Mouse (Mus musculus) heart, embryonic 11.5 days (tissue): ENCODE results near the gene Adat3. TPM values are rescaled to one million over a fixed set of nuclear protein-coding genes. Genes with fewer than 3 reads are reported as not detected.

Experiments
- ATAC-seq: fragments of 200-750 bp; cut with Nextera tagmentation; replicated peaks from 2 replicates; pipeline ENCODE4 v1.8.0; 2017; ENCODE audit warnings: moderate library complexity; ENCODE audit not compliant: insufficient number of reproducible peaks, low FRiP score, low TSS enrichment
- H3K27ac ChIP-seq: fragments of 300-500 bp; sonication (generic); 2 replicates; pipeline ENCODE4 v1.5.1; 2014; ENCODE audit warnings: mild to moderate bottlenecking, low read depth, low read length
- H3K27me3 ChIP-seq: fragments of 300-500 bp; sonication (generic); 2 replicates; pipeline ENCODE4 v1.6.1; 2014; ENCODE audit warnings: mild to moderate bottlenecking, low read length, mixed read lengths; ENCODE audit not compliant: control insufficient read depth, insufficient read depth
- H3K36me3 ChIP-seq: fragments of 300-500 bp; sonication (generic); 2 replicates; pipeline ENCODE4 v1.6.1; 2014; ENCODE audit warnings: mild to moderate bottlenecking, low read length, moderate library complexity, mixed read lengths; ENCODE audit not compliant: control insufficient read depth, insufficient read depth
- H3K4me1 ChIP-seq: fragments of 300-500 bp; sonication (generic); 2 replicates; pipeline ENCODE4 v1.6.1; 2014; ENCODE audit warnings: low read length; ENCODE audit not compliant: control insufficient read depth, insufficient read depth
- H3K4me2 ChIP-seq: fragments of 300-500 bp; sonication (generic); 2 replicates; pipeline ENCODE4 v1.6.1; 2014; ENCODE audit warnings: mild to moderate bottlenecking, moderate library complexity
- H3K4me3 ChIP-seq: fragments of 300-500 bp; sonication (generic); 2 replicates; pipeline ENCODE4 v1.5.1; 2014; ENCODE audit warnings: low read depth, low read length
- H3K9ac ChIP-seq: fragments of 300-500 bp; sonication (generic); 2 replicates; pipeline ENCODE4 v1.6.1; 2014; ENCODE audit warnings: mild to moderate bottlenecking, low read depth, low read length, moderate library complexity
- H3K9me3 ChIP-seq: fragments of 300-500 bp; sonication (generic); replicated peaks from 2 replicates; pipeline ENCODE4 v1.6.1; 2016; ENCODE audit warnings: low read length; ENCODE audit not compliant: control insufficient read depth
- WGBS: fragments of 180-500 bp; shearing (Covaris S2); extraction: QIAGEN DNeasy Blood & Tissue Kit; methylation state at CpG from one replicate; pipeline ENCODE4 v1.1.7; 2014; ENCODE audit not compliant: insufficient replicate concordance; 5-methylcytosine and 5-hydroxymethylcytosine counted together
- polyA plus RNA-seq: library from polyadenylated mRNA; unstranded; fragments of >200 nt; fragmentation: Nextera tagmentation; extraction: Ambion mirVana; gene quantifications from 2 replicates; pipeline ENCODE4 v1.2.1, GENCODE M21; 2014

The Adat3 gene
- polyA plus RNA-seq, 1 experiment from 2014 or later = 6.6 TPM

GRCm38 (mm10) chr10:80566375-80567092, 36.1 kb upstream of the Adat3 start:
- Histone ChIP-seq H3K9me3 (no peaks in the 10 kb centered on the region), H3K9ac (no peak overlapping the region), H3K36me3 (0 out of 2 replicates have a peak, but pooled peaks cover 5% of the 10 kb centered on the region), H3K4me2 (no peak overlapping the region), H3K27me3 (no peaks in the 10 kb centered on the region), H3K4me3 (no peak overlapping the region), H3K4me1 (peaks cover 22% of the 10 kb centered on the region), H3K27ac (no peak overlapping the region)
- 30% methylated on average over 17 of the region's 17 CpGs for WGBS
- ATAC-seq = no peak

GRCm38 (mm10) chr10:80568876-80569275, 33.8 kb upstream of the Adat3 start:
- Histone ChIP-seq H3K4me3 (no peak overlapping the region), H3K36me3 (0 out of 2 replicates have a peak, but pooled peaks cover 5% of the 10 kb centered on the region), H3K27me3 (no peaks in the 10 kb centered on the region), H3K4me2 (no peak overlapping the region), H3K27ac (no peak overlapping the region), H3K9me3 (no peaks in the 10 kb centered on the region), H3K4me1 (peaks cover 35% of the 10 kb centered on the region), H3K9ac (no peak overlapping the region)
- WGBS = 92% methylated on average over 29 of the region's 29 CpGs
- no peak for ATAC-seq

GRCm38 (mm10) chr10:80569664-80570066, 33.0 kb upstream of the Adat3 start:
- Histone ChIP-seq H3K27me3 (no peaks in the 10 kb centered on the region), H3K36me3 (0 out of 2 replicates have a peak, but pooled peaks cover 5% of the 10 kb centered on the region), H3K4me3 (no peak overlapping the region), H3K4me1 (peaks cover 41% of the 10 kb centered on the region), H3K9ac (no peak overlapping the region), H3K9me3 (no peaks in the 10 kb centered on the region), H3K4me2 (peak overlapping the region; percentile 64), H3K27ac (no peak overlapping the region; the same call in 1 of the 2 replicates)
- 21% methylated on average over 10 of the region's 10 CpGs for WGBS
- ATAC-seq = peak; percentile 58

GRCm38 (mm10) chr10:80570419-80570818, 32.3 kb upstream of the Adat3 start:
- Histone ChIP-seq H3K27ac (no peak overlapping the region; the same call in 1 of the 2 replicates), H3K4me3 (no peak overlapping the region), H3K4me2 (peak overlapping the region; percentile 64), H3K4me1 (peaks cover 49% of the 10 kb centered on the region), H3K9me3 (no peaks in the 10 kb centered on the region), H3K36me3 (0 out of 2 replicates have a peak, but pooled peaks cover 5% of the 10 kb centered on the region), H3K27me3 (no peaks in the 10 kb centered on the region), H3K9ac (no peak overlapping the region)
- WGBS = 67% methylated on average over 10 of the region's 10 CpGs
- ATAC-seq = no peak

- peaks cover 53% of the 10 kb centered on the region for H3K4me1 ChIP-seq
- 24% methylated on average over 30 of the region's 30 CpGs for WGBS
- no peaks in the 10 kb centered on the region for H3K9me3 ChIP-seq
These were observed 31.5 kb upstream of the Adat3 start for GRCm38 (mm10) chr10:80570871-80571836.

GRCm38 (mm10) chr10:80572477-80572876, 30.2 kb upstream of the Adat3 start:
- ATAC-seq = no peak
- 0 out of 2 replicates have a peak, but pooled peaks cover 5% of the 10 kb centered on the region for H3K36me3 ChIP-seq
- H3K4me2 ChIP-seq = peak overlapping the region; percentile 3; the same call in 1 of the 2 replicates
- no peak overlapping the region for H3K27ac ChIP-seq
- H3K9me3 ChIP-seq = no peaks in the 10 kb centered on the region
- H3K9ac ChIP-seq = no peak overlapping the region
- no peaks in the 10 kb centered on the region for H3K27me3 ChIP-seq
- H3K4me1 ChIP-seq = peaks cover 53% of the 10 kb centered on the region
- H3K4me3 ChIP-seq = no peak overlapping the region
- 69% methylated on average over 2 of the region's 2 CpGs for WGBS

More at GRCm38 (mm10) chr10:80570871-80571836, 31.5 kb upstream of the Adat3 start:
- Histone ChIP-seq H3K27ac (peak overlapping the region; percentile 30; the same call in 1 of the 2 replicates), H3K36me3 (0 out of 2 replicates have a peak, but pooled peaks cover 5% of the 10 kb centered on the region), H3K4me3 (peak overlapping the region; percentile 20), H3K27me3 (no peaks in the 10 kb centered on the region), H3K4me2 (peak overlapping the region; percentile 64), H3K9ac (peak overlapping the region; percentile 67)
- ATAC-seq = 0 out of 2 replicates have a peak, but pooled peaks have one; percentile 12

- Histone ChIP-seq H3K36me3 (no peaks in the 10 kb centered on the region), H3K9me3 (no peaks in the 10 kb centered on the region), H3K4me1 (peaks cover 56% of the 10 kb centered on the region), H3K27me3 (no peaks in the 10 kb centered on the region), H3K9ac (peak overlapping the region; percentile 50), H3K4me2 (0 out of 2 replicates have a peak overlapping the region, but pooled peaks have one; percentile 4), H3K4me3 (no peak overlapping the region), H3K27ac (no peak overlapping the region)
- WGBS = 46% methylated on average over 9 of the region's 9 CpGs
- ATAC-seq = no peak
These were observed 28.7 kb upstream of the Adat3 start for GRCm38 (mm10) chr10:80573944-80574343.

GRCm38 (mm10) chr10:80574896-80575295, 27.8 kb upstream of the Adat3 start:
- WGBS = 75% methylated on average over 3 of the region's 3 CpGs
- Histone ChIP-seq H3K36me3 (no peaks in the 10 kb centered on the region), H3K9me3 (no peaks in the 10 kb centered on the region), H3K9ac (no peak overlapping the region), H3K4me2 (peak overlapping the region; percentile 98), H3K4me1 (peaks cover 53% of the 10 kb centered on the region), H3K27ac (no peak overlapping the region), H3K4me3 (no peak overlapping the region), H3K27me3 (no peaks in the 10 kb centered on the region)
- ATAC-seq = no peak
